Mouse (Mus musculus): Measurements from ENCODE around the gene Med12. TPM values are rescaled to one million over a fixed set of nuclear protein-coding genes. Genes with fewer than 3 reads are reported as not detected.
A peak's percentile ranks its signal among the peaks of the same experiment; 100 is the strongest.

Gene Med12
- polyA plus RNA-seq (2016; fragmentation: Nextera tagmentation; extraction: Ambion mirVana): 37.2 and 39.4 TPM in 2 replicates

GRCm38 (mm10) chrX:101273875-101274738, at the start of gene Med12:
Gene Med12, plus strand, starts transcription at chrX:101274030.
- Histone ChIP-seq H3K27me3 (0 out of 2 replicates have a peak, but pooled peaks cover 8% of the 10 kb centered on the region), H3K4me1 (no peaks in the 10 kb centered on the region; the same call in 1 of the 2 replicates), H3K9ac (peak within 1 kb of the TSS; percentile 59), H3K9me3 (no peaks in the 10 kb centered on the region), H3K27ac (peak within 1 kb of the TSS; percentile 84), H3K36me3 (peaks cover 6% of the 10 kb centered on the region), H3K4me3 (peak within 1 kb of the TSS; percentile 55), H3K4me2 (replicated peaks) (peak within 1 kb of the TSS; percentile 51)
- 19% methylated on average over 54 of the region's 54 CpGs for WGBS
- peak; percentile 97 for ATAC-seq (ENCODE audit: insufficient number of reproducible peaks, insufficient read depth, low FRiP score, low TSS enrichment)

GRCm38 (mm10) chrX:101245011-101245410, 28.8 kb upstream of the Med12 start:
- H3K27ac ChIP-seq: no peak overlapping the region
- no peak overlapping the region for H3K4me2 ChIP-seq (replicated peaks)
- no peaks in the 10 kb centered on the region for H3K9me3 ChIP-seq
- no peak overlapping the region for H3K9ac ChIP-seq
- H3K4me3 ChIP-seq: no peak overlapping the region
- ATAC-seq (ENCODE audit: insufficient number of reproducible peaks, insufficient read depth, low FRiP score, low TSS enrichment): no peak
- no peaks in the 10 kb centered on the region for H3K36me3 ChIP-seq
- 25% methylated on average over 1 of the region's 1 CpGs for WGBS
- H3K4me1 ChIP-seq: no peaks in the 10 kb centered on the region
- 0 out of 2 replicates have a peak, but pooled peaks cover 2% of the 10 kb centered on the region for H3K27me3 ChIP-seq

GRCm38 (mm10) chrX:101253952-101254729, 19.7 kb upstream of the Med12 start, which contains the start of gene Foxo4:
Gene Foxo4, plus strand, starts transcription at chrX:101254528.
- Histone ChIP-seq H3K9me3 (no peaks in the 10 kb centered on the region), H3K9ac (peak within 1 kb of the TSS; percentile 66), H3K4me1 (peaks cover 7% of the 10 kb centered on the region; the same call in 1 of the 2 replicates), H3K27ac (peak within 1 kb of the TSS; percentile 69), H3K4me2 (replicated peaks) (peak within 1 kb of the TSS; percentile 57), H3K36me3 (peaks cover 10% of the 10 kb centered on the region; the same call in 1 of the 2 replicates), H3K4me3 (peak within 1 kb of the TSS; percentile 52), H3K27me3 (no peaks in the 10 kb centered on the region; the same call in 1 of the 2 replicates)
- peak; percentile 88 for ATAC-seq (ENCODE audit: insufficient number of reproducible peaks, insufficient read depth, low FRiP score, low TSS enrichment)
- 18% methylated on average over 47 of the region's 47 CpGs for WGBS

GRCm38 (mm10) chrX:101254740-101255139, 19.1 kb upstream of the Med12 start:
- peak overlapping the region; percentile 57 for H3K4me2 ChIP-seq (replicated peaks)
- peak; percentile 24 for ATAC-seq (ENCODE audit: insufficient number of reproducible peaks, insufficient read depth, low FRiP score, low TSS enrichment)
- peak overlapping the region; percentile 52 for H3K4me3 ChIP-seq
- H3K9ac ChIP-seq: peak overlapping the region; percentile 66
- 16% methylated on average over 26 of the region's 26 CpGs for WGBS
- peaks cover 10% of the 10 kb centered on the region; the same call in 1 of the 2 replicates for H3K36me3 ChIP-seq
- H3K9me3 ChIP-seq: no peaks in the 10 kb centered on the region
- H3K27me3 ChIP-seq: no peaks in the 10 kb centered on the region; the same call in 1 of the 2 replicates
- peak overlapping the region; percentile 69 for H3K27ac ChIP-seq
- H3K4me1 ChIP-seq: peaks cover 7% of the 10 kb centered on the region; the same call in 1 of the 2 replicates

- H3K4me1 ChIP-seq: peaks cover 11% of the 10 kb centered on the region; the same call in 1 of the 2 replicates
- H3K9ac ChIP-seq: no peak overlapping the region
- no peaks in the 10 kb centered on the region; the same call in 1 of the 2 replicates for H3K27me3 ChIP-seq
- 86% methylated on average over 13 of the region's 13 CpGs for WGBS
- H3K4me2 ChIP-seq (replicated peaks): peak overlapping the region; percentile 57
- no peak overlapping the region for H3K27ac ChIP-seq
- ATAC-seq (ENCODE audit: insufficient number of reproducible peaks, insufficient read depth, low FRiP score, low TSS enrichment): no peak
- no peaks in the 10 kb centered on the region for H3K9me3 ChIP-seq
- no peak overlapping the region for H3K4me3 ChIP-seq
- peaks cover 10% of the 10 kb centered on the region; the same call in 1 of the 2 replicates for H3K36me3 ChIP-seq
Observed at GRCm38 (mm10) chrX:101256603-101257002, 17.2 kb upstream of the Med12 start.

GRCm38 (mm10) chrX:101260441-101261325, 13.1 kb upstream of the Med12 start:
- Histone ChIP-seq H3K36me3 (peaks cover 10% of the 10 kb centered on the region; the same call in 1 of the 2 replicates), H3K4me3 (no peak overlapping the region), H3K9me3 (no peaks in the 10 kb centered on the region), H3K4me2 (replicated peaks) (0 out of 2 replicates have a peak overlapping the region, but pooled peaks have one; percentile 15), H3K27me3 (no peaks in the 10 kb centered on the region; the same call in 1 of the 2 replicates), H3K27ac (peak overlapping the region; percentile 88), H3K9ac (no peak overlapping the region), H3K4me1 (peaks cover 11% of the 10 kb centered on the region; the same call in 1 of the 2 replicates)
- peak; percentile 79 for ATAC-seq (ENCODE audit: insufficient number of reproducible peaks, insufficient read depth, low FRiP score, low TSS enrichment)
- 24% methylated on average over 13 of the region's 13 CpGs for WGBS

GRCm38 (mm10) chrX:101263892-101264291, 9.9 kb upstream of the Med12 start, which contains the start of gene Gm614:
Gene Gm614, minus strand, starts transcription at chrX:101263992.
- WGBS: 89% methylated on average over 1 of the region's 1 CpGs
- no peaks in the 10 kb centered on the region for H3K9me3 ChIP-seq
- no peak within 1 kb of the TSS for H3K4me3 ChIP-seq
- no peak within 1 kb of the TSS for H3K9ac ChIP-seq
- no peak for ATAC-seq (ENCODE audit: insufficient number of reproducible peaks, insufficient read depth, low FRiP score, low TSS enrichment)
- no peak within 1 kb of the TSS for H3K27ac ChIP-seq
- no peaks in the 10 kb centered on the region for H3K27me3 ChIP-seq
- H3K4me1 ChIP-seq: 0 out of 2 replicates have a peak, but pooled peaks cover 4% of the 10 kb centered on the region
- H3K4me2 ChIP-seq (replicated peaks): no peak within 1 kb of the TSS
- H3K36me3 ChIP-seq: 0 out of 2 replicates have a peak, but pooled peaks cover under 1% of the 10 kb centered on the region

- H3K4me3 ChIP-seq: no peak overlapping the region
- H3K9me3 ChIP-seq: no peaks in the 10 kb centered on the region
- no peaks in the 10 kb centered on the region for H3K36me3 ChIP-seq
- no peaks in the 10 kb centered on the region for H3K4me1 ChIP-seq
- no peak for ATAC-seq (ENCODE audit: insufficient number of reproducible peaks, insufficient read depth, low FRiP score, low TSS enrichment)
- no peak overlapping the region for H3K27ac ChIP-seq
- H3K4me2 ChIP-seq (replicated peaks): no peak overlapping the region
- WGBS: 96% methylated on average over 6 of the region's 6 CpGs
- no peak overlapping the region for H3K9ac ChIP-seq
- no peaks in the 10 kb centered on the region for H3K27me3 ChIP-seq
Observed at GRCm38 (mm10) chrX:101266631-101267030, 7.2 kb upstream of the Med12 start.

GRCm38 (mm10) chrX:101268025-101268754, 5.6 kb upstream of the Med12 start, which contains the start of gene Il2rg:
Gene Il2rg, minus strand, starts transcription at chrX:101268255.
- 59% methylated on average over 5 of the region's 5 CpGs for WGBS
- no peak within 1 kb of the TSS for H3K4me3 ChIP-seq
- no peak for ATAC-seq (ENCODE audit: insufficient number of reproducible peaks, insufficient read depth, low FRiP score, low TSS enrichment)
- no peak within 1 kb of the TSS for H3K27ac ChIP-seq
- no peaks in the 10 kb centered on the region for H3K27me3 ChIP-seq
- H3K4me2 ChIP-seq (replicated peaks): no peak within 1 kb of the TSS
- no peaks in the 10 kb centered on the region for H3K4me1 ChIP-seq
- H3K9me3 ChIP-seq: no peaks in the 10 kb centered on the region
- no peak within 1 kb of the TSS for H3K9ac ChIP-seq
- no peaks in the 10 kb centered on the region for H3K36me3 ChIP-seq

- H3K4me3 ChIP-seq: no peak within 1 kb of the TSS
- no peaks in the 10 kb centered on the region for H3K9me3 ChIP-seq
- H3K36me3 ChIP-seq: no peaks in the 10 kb centered on the region
- H3K9ac ChIP-seq: no peak within 1 kb of the TSS
- 45% methylated on average over 3 of the region's 3 CpGs for WGBS
- no peak for ATAC-seq (ENCODE audit: insufficient number of reproducible peaks, insufficient read depth, low FRiP score, low TSS enrichment)
- no peak within 1 kb of the TSS for H3K4me2 ChIP-seq (replicated peaks)
- 0 out of 2 replicates have a peak, but pooled peaks cover under 1% of the 10 kb centered on the region for H3K27me3 ChIP-seq
- H3K4me1 ChIP-seq: no peaks in the 10 kb centered on the region
- H3K27ac ChIP-seq: no peak within 1 kb of the TSS
Observed at GRCm38 (mm10) chrX:101268755-101269124, 5.1 kb upstream of the Med12 start, which contains the start of gene Gm20489. Gene Gm20489, minus strand, starts transcription at chrX:101269023.
